Mouse (Mus musculus) adrenal gland, postnatal 36 days (tissue): ENCODE measurements around the gene Col7a1. TPM values are rescaled to one million over a fixed set of nuclear protein-coding genes. Genes with fewer than 3 reads are reported as not detected.

ENCODE experiments used
- DNase-seq, 2 experiments: peaks; one replicate each; pipeline ENCODE4 v3.0.0; 2021; ENCODE audit warnings: mixed read lengths in 1 of 2
- total RNA-seq, 2 experiments: library from RNA; stranded (reverse); gene quantifications; 2 replicates each; pipeline ENCODE4 v1.2.3; 2021

The Col7a1 gene
- total RNA-seq, 2 experiments from 2014 or later, result 3.9 to 6.0 TPM

DNA sequence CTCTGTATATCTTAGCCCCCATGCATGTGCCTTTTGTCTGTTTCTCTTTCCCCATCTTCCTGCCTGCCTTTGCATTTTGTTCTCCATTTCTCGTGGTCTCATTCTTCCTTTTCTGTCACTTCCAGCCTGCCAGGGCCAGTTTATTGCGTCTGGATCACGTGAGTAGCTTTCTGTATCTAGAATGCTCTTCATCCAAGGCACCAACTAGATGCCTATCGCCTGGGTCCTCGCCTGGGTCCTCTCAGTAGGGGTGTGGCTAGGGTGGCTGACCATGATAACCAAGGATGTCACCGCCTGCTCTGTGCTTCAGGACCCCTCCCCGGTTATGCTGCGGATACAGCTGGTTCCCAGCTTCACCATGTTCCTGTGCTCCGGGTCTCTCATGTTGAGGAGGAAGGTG, 29.8 kb downstream of the Col7a1 start:
- DNase-seq, result no peak

DNA sequence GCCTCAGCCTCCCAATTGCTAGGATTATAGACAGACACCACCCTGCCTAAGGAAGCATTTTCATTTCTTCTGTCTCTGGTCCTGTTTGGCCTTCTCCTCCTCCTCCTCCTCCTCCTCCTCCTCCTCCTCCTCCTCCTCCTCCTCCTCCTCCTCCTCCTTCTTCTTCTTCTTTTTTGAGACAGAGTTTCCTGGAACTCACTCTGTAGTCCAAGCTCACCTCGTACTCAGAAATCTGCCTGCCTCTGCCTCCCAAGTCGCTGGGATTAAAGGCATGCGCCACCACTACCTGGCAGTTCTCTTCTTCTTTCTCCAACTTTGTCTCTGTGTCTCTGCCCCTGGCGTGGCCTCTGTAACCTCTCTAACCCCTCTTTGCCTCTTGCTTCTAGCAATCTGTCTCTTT, 32.3 kb downstream of the Col7a1 start, which contains the start of gene Ucn2:
Ucn2 (plus strand) TSS at position 301 of the 400 bp plus-strand sequence.
- no peak for DNase-seq

DNA sequence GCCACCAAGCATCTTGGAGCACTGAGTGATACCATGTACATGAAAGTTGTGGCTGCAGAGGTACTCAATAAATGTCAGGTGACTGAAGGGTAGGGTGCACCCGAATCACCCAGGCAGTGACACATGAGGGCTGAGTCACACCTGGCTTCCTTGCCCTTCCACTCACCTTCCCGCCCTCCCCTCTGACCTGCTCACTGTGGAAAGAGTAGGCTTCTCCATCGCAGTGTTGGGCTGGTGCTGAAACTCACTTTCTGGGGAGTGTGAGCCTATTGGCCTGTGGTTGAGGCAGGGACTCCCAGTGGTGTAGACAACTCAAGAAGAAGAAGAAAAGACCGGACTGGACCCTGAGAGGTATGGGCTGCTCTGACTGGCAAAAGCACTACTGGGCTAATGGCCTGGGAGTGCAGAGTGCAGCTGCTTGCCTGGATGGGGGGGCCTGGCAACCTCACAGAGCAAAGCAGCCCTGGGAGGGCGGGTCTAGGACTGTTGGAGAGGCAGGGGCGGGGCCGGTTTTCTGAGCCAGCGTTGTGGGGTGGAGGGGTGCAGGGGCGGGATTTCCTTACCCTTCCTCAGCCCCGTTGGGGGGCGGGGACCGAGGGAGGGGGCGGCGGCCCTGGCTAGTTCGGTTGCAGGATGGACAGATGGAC, 34.4 kb downstream of the Col7a1 start:
- peak; percentile 29 to 58 for DNase-seq

- no peak for DNase-seq
Measured at GRCm38 (mm10) chr9:108989802-108990461, 36.5 kb downstream of the Col7a1 start.

DNA sequence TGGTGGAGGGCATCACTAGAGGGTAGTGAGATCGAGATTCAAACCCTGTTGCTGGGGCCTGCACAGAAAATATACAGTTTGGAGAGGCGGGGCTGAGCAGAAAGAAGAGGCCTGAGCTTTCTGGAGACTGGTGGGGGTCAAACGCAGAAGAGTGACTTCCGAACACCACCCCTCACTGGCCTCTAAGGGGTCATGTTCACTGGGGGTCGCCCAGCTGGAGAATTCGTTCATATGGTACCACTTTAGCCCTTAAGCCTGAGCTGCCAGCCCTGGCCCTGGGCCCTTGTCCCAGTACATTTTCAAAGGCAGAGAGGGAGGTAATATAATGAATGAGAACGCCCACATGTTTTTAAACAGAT, 37.1 kb downstream of the Col7a1 start:
- DNase-seq, result no peak

DNA sequence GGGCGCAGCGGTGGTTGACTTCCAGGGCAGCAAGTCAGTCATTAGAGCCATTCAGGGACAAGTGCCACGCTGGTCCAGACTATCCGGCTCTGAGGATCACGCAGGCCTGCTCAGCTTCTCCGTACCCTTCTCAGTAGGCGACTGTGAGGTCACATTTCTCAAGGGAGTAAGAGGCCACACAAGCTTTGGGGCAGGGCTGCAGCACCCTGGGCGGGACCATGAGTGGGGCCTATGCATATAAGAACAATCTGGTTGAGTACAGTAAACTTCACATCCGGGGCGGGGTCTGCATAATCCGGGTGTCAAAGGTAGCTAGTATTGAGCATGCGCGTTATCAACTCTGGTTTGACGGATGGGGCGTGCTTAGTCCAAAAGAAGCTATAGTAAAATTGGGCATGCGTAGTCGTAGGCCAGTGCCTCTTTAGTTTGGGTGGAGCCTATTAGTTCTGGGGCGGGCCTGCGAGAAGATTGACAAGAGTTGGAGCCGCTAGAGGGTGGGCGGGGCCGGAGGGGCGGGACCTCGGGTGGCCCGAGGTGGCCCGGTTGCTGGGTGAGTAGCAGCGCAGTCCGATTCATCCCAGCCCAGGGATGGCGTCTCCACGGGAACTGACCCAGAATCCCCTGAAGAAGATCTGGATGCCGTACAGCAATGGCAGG, 38.2 kb downstream of the Col7a1 start, which contains the start of gene Pfkfb4:
Pfkfb4 (plus strand) TSS at position 351 of the 657 bp plus-strand sequence.
- DNase-seq, result peak; percentile 95 to 96

DNA sequence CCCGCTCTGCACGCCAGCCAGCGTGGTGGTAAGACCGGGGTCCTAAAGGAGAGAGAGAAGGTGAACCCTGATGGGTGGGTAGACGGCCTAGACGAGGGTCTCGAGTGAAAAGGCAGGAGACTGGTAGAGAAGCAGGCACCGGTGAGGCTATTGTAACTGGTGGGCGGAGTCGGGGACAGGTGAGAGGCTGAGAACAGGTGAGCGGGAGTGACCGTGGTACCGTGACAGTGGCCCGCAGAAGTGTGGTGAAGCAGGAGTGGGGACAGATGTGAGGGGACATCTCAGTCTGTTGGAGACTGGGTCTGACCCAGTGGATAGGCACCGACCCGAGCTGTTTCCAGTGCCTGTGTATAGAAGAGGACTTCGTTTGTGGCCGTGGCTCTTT, 38.7 kb downstream of the Col7a1 start:
- no peak for DNase-seq

DNA sequence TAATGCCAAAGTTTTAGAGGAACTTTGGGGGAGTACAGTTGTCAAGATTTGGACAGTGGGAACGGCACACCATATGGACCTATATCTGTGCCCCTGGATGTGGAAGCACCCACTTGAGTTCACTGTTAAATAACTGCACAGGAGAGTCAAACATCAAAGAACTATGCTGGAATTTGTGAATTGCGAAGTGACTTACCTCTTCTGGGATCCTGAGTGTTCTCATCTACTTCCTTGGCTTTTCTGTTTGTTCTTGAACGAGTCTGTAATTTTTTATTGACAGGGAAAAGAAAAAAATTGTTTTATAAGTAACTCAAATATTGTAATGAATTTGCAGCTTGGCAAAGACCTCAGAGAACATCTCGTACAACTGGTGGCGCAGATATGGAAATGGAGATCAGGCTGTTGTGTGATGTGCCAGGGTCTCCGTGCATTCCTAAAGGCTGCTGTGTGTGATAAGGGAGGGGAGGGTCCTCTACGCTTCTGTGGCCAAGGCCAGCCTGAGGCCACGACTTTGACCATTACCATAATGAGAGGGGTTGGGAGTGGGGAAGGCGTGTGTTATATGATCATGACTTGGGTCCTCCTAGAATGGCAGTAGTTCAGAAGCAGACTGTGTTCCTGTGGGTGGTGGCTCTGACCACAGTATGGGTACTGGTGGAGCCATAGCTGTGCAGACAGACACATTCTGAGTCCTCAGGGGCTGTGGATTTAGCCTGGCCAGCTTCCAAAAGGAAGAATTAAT, 39.4 kb downstream of the Col7a1 start:
- DNase-seq, result no peak

DNA sequence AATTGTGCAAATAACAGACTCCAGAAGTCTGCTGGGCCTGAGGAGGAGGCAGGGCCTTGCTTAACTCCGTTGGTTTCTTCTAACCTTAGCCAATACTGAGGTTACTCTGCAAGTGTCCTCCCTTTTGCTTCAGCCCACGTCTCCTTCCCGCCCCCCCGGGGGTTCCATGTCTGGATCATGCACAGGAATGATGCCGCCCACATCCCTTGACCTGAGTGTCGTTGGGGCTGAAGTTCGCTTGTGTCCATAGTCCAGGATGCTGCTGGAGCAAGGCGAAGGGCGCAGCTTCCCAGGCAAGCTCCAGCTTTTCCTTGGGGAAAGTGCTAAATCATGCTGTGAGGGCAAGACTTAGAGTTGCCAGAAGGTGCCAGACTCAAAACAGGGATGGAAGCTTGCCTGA, 43.0 kb downstream of the Col7a1 start:
- DNase-seq, result no peak

DNA sequence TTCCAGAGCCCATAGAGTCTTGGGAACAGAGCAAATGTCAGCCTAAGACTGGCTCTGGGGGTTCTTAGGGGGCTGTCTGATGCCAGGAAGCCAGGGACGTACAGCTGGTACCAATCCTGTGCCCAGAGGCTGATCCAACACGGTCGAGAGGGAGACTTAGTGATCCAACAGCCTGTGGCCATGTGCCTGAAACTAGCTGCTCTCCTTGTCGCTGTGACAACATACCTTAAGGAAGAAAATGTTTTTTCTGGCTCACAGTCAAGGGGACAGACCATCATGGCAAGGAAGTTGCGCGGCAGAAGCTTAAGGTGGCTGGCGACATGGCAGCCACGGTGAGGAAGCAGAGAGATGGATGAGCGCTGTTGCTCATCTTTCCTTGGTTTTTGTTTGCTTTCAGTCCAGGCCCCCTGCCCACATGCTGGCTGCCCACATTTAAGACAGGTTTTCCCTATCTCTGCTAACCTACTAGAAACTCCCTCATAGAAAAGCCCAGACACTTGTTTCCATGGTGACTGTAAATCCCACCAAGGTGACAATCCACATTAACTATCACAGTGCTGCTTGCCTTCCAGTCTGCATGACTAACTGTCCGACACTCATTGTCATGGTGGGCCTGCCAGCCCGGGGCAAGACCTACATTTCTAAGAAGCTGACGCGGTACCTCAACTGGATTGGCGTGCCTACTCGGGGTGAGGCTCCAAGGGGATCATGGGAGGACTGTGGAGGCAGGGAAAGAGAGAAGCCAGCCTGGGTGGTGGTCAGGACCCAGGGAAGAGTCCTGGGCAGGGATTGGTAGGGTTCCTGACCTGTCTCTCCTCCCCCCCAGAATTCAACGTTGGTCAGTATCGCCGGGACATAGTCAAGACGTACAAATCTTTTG, 45.1 kb downstream of the Col7a1 start:
- no peak for DNase-seq

DNA sequence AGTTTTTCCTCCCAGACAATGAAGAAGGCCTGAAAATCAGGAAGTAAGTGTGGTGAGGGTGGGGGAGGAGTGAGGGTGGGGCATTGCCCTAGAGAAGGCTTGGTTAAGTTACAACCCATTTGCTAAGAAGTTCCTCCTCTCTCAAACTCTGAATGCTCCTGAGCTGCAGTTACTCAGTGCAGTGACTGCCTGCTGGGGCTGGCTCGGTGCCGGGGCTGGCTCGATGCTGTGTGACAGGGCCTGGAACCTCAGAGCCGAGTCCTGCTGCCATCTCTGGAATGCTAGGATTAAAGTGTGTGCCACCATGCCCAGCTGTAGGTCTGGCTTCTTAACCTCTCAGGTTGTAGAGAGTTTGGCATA, 45.8 kb downstream of the Col7a1 start:
- DNase-seq, result no peak

DNA sequence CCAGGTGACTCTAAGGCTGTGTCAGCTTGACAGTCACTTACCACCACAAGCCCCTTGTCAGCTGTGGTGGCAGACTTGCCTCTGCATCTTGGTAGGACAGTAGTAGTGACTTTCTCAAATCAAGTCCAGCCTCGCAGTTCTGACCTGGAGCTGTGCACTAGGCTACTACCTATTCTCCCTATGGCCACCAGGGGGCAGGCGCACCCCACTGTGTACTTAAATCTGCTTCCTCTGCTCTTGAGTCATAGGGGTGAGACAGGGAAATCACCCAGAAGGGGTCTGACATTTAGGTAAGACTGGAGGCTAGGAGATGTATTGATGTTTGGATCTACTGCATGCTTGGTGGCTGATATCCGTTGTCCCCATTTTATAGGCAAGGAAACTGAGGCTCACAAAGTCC, 47.3 kb downstream of the Col7a1 start:
- peak; percentile 65 to 81 for DNase-seq

GRCm38 (mm10) chr9:109003201-109003600, 49.8 kb downstream of the Col7a1 start:
- peak; percentile 46 to 55 for DNase-seq

GRCm38 (mm10) chr9:109007025-109007780, 53.8 kb downstream of the Col7a1 start:
- peak in 1 of 2 experiments; percentile 25 for DNase-seq

DNA sequence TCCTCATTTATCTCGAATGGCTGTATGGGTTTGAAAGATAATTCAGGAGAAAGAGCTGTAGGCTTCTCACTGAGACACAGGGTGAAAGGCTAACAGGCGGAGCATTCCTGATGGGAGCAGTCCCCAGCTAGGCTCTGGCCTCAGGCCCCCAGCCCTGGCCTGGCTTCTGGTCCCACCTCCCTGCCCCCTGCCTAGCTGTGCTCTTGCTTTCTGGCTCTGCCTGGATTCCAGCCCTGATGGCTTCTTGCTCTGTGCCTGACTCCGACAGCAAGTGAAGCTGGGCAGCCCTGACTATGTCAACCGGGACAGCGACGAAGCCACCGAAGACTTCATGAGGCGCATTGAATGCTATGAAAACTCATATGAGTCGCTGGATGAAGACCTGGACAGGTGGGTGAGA, 54.7 kb downstream of the Col7a1 start:
- no peak for DNase-seq

DNA sequence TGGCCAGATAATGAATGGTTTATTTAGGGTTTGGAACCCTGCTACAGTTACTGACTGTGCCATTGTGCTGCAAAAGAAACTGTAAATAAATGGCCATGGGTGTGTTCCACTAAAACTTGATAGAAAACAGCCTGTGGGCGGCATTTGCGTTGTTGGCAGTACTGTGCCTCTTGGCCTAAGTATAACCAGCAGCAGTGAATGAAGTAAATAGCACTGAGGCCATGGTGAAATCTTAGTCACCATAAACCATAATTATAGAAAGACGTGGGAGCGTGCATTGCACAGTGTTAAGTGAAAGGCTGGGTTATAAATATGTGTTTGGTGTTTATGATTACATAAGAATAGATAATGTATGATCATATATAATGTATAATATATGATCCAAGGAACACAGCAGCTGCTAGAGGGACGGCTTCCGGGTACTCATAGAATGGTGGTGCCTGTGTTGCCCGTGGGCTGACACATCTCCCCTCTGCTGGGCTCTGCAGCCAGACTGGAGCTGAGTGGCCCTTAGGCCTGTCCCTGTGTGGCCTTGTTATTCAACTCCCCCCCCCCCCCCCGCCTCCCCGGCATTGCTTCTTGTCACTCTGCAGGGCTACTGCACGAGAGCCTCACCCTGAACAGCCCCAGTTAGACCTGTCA, 55.7 kb downstream of the Col7a1 start:
- DNase-seq, result no peak

GRCm38 (mm10) chr9:109009636-109010315, 56.4 kb downstream of the Col7a1 start:
- peak in 1 of 2 experiments; percentile 45 for DNase-seq

- no peak for DNase-seq
Measured at GRCm38 (mm10) chr9:109010316-109010690, 56.9 kb downstream of the Col7a1 start.

DNA sequence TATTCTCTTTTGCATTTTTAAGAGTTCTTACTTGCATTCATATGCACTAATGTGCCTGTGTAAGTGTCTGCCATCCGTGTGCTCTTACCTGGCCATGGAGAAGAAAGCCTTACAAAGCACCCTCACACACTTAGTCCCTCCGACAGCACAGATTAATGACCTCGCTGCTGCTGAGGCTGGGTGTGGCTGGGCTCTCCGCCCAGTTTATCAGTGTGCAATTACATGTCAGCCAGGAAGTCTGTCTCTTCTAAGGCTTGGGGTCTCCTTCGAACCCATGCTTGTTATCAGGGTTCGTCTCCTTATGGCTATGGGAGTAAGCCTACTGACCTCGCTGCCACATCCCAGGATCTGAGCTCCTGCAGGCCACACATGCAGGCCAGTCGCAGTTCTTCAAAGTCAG, 62.0 kb downstream of the Col7a1 start:
- no peak for DNase-seq
